Mouse (Mus musculus) testis, adult 2 months (tissue): Measurements from ENCODE around the gene Ankrd33b. TPM values are rescaled to one million over a fixed set of nuclear protein-coding genes. Genes with fewer than 3 reads are reported as not detected.

ENCODE experiments used
- H3K27ac ChIP-seq: fragments of 200-500 bp; 2 replicates; pipeline ENCODE4 v1.5.1; 2012; ENCODE audit warnings: low read depth, low read length; ENCODE audit not compliant: control insufficient read depth, insufficient read depth
- H3K27me3 ChIP-seq: fragments of 200-500 bp; 2 replicates; pipeline ENCODE4 v1.6.1; 2012; ENCODE audit warnings: mild to moderate bottlenecking, low read length, moderate library complexity; ENCODE audit not compliant: control insufficient read depth, insufficient read depth
- H3K36me3 ChIP-seq: fragments of 200-500 bp; 2 replicates; pipeline ENCODE4 v1.6.1; 2012; ENCODE audit warnings: mild to moderate bottlenecking, low read length; ENCODE audit not compliant: control insufficient read depth, insufficient read depth
- H3K4me1 ChIP-seq: fragments of 200-500 bp; 2 replicates; pipeline ENCODE4 v1.6.1; 2012; ENCODE audit warnings: low read length; ENCODE audit not compliant: control insufficient read depth, insufficient read depth
- H3K4me3 ChIP-seq: fragments of 200-500 bp; 2 replicates; pipeline ENCODE4 v1.5.1; 2012; ENCODE audit warnings: low read depth, mild to moderate bottlenecking, low read length, moderate library complexity, mixed read lengths; ENCODE audit not compliant: control insufficient read depth
- CTCF ChIP-seq: fragments of 200-500 bp; IDR thresholded peaks from 2 replicates; pipeline ENCODE4 v1.5.1; 2012; ENCODE audit warnings: low read depth, mild to moderate bottlenecking, inconsistent platforms, low read length, moderate library complexity; ENCODE audit not compliant: control insufficient read depth, insufficient read depth, insufficient replicate concordance
- POLR2A ChIP-seq: fragments of 200-500 bp; IDR thresholded peaks from 2 replicates; pipeline ENCODE4 v1.6.1; 2012; ENCODE audit warnings: low read depth, mild to moderate bottlenecking, inconsistent platforms, low read length, moderate library complexity; ENCODE audit not compliant: control insufficient read depth
- polyA plus RNA-seq: library from polyadenylated mRNA; depleted of rRNA; stranded (reverse); fragments of >200 nt; gene quantifications from 2 replicates; pipeline ENCODE4 v1.2.3, GENCODE M21; 2012

The Ankrd33b gene
- polyA plus RNA-seq, 1 experiment = 0.58 TPM

DNA sequence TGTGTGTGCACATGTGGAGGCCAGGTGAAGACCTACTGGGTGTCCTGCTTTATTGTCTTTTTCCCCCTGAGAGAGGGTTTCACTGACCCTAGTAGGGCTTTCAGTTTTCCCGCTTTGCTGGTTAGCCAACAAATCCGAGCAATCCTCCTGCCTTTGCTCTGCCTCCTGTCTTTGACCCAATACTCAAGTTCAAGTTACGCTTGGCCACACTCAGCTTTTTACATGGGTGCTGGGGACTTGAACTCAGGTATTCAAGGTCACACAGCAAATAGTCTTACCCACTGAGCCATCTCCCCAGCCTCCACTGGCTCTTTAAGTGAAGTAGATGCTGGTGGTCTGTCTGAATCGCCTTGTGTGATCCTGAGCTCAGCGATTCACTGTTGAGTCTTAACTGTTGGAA lies 39.4 kb upstream of the Ankrd33b start:
- no peak overlapping the region for H3K4me3 ChIP-seq
- no peaks in the 10 kb centered on the region for H3K27me3 ChIP-seq
- TF ChIP-seq POLR2A (no peak), CTCF (no peak)
- H3K4me1 ChIP-seq = no peaks in the 10 kb centered on the region
- H3K27ac ChIP-seq = no peak overlapping the region
- no peaks in the 10 kb centered on the region for H3K36me3 ChIP-seq

DNA sequence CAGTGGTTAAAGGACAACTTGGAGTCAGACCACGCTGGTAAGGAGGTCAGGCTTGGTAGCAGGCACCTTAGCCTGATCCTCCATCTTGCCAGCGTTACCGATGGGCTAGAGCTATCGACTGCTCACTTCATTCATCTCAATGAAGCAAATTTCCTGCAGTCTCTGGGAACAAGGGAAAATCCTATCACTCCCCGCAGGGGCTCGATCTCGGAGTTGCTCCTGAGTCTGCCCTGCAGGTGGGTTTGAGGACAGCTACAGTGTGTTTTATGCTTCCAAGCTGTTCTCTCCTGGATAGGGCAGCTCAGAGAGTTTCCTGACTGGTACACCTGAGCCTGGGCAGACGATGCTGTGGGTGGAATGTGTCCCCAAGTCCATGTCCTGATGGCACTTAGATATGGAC lies 36.8 kb upstream of the Ankrd33b start:
- Histone ChIP-seq H3K4me3 (no peak overlapping the region), H3K27me3 (no peaks in the 10 kb centered on the region), H3K27ac (no peak overlapping the region), H3K36me3 (no peaks in the 10 kb centered on the region), H3K4me1 (no peaks in the 10 kb centered on the region)
- TF ChIP-seq CTCF (no peak), POLR2A (no peak)

DNA sequence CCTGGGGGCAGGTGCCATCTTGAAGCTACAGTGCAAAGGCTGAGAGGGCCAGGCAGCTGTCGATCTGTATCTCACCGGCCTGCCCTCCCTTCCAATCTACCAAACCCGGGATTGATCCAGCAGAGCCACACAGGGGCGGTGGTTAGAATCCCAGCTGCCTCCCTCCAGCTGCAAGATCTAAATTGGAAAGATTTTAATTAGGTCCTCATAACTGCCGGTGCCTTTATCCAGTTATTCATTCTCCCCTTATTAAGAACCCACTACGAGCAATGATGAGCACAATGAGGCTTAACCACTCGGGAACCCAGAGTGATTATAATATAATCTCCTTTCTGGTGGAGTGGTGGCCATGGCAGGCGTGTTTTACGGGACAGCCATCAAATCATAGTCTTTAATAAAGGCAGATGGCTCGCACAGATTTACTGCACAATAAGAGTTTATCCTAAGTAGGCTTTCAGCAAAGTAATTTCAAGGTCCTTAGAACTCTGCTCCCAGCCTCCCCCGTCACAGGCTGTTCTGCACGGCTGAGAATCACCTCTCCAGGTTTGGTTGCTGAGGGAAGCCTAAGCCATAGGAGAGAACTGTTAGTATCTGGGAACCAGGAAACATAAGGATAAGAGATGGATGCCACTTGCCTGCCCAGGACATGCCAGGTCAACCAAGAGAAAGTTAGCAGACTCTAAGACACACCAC lies 34.8 kb upstream of the Ankrd33b start:
- no peak overlapping the region for H3K27ac ChIP-seq
- no peaks in the 10 kb centered on the region for H3K4me1 ChIP-seq
- TF ChIP-seq POLR2A = no peak
- no peak for TF ChIP-seq CTCF
- H3K27me3 ChIP-seq = no peaks in the 10 kb centered on the region
- no peaks in the 10 kb centered on the region for H3K36me3 ChIP-seq
- no peak overlapping the region for H3K4me3 ChIP-seq

DNA sequence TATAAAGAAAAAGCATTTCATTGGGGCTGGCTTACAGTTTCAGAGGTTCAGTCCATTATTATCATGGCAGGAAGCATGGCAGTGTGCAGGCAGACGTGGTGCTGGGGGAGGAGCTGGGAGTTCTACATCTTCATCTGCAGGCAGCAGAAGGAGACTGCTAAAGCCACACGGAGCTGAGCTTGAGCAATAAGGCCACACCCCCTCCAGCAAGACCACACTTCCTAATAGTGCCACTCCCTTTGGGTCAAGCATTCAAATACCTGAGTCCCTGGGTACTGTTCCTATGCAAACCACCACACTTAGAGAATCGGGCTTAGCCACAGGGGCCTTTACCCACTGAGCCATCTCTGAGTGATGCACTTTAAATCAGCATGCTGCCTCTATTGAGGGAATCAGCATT lies 33.4 kb upstream of the Ankrd33b start:
- H3K27ac ChIP-seq = no peak overlapping the region
- TF ChIP-seq CTCF = no peak
- TF ChIP-seq POLR2A = no peak
- H3K36me3 ChIP-seq = no peaks in the 10 kb centered on the region
- H3K4me3 ChIP-seq = no peak overlapping the region
- no peaks in the 10 kb centered on the region for H3K4me1 ChIP-seq
- no peaks in the 10 kb centered on the region for H3K27me3 ChIP-seq

DNA sequence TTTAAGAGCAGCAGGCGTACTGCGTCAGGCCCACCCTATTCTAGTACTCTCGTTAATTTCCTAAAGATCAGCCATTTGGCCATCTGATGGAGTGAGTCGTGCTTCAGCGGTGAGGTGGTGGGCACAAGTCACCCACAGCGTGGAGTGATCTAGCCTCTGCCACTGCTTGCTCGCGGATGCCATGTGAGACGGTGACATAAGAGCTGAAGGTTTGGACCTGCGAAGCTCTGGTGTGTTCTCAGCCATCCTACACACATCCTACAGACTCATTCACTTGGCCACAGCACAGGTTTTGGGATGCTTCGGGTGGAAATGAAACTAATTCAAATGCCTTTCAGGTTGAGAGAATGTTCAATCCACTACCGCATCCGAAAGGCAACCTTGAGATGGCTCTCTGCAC lies 31.2 kb upstream of the Ankrd33b start:
- no peaks in the 10 kb centered on the region for H3K4me1 ChIP-seq
- H3K36me3 ChIP-seq = no peaks in the 10 kb centered on the region
- no peak for TF ChIP-seq CTCF
- TF ChIP-seq POLR2A = no peak
- no peak overlapping the region for H3K27ac ChIP-seq
- no peaks in the 10 kb centered on the region for H3K27me3 ChIP-seq
- no peak overlapping the region for H3K4me3 ChIP-seq

DNA sequence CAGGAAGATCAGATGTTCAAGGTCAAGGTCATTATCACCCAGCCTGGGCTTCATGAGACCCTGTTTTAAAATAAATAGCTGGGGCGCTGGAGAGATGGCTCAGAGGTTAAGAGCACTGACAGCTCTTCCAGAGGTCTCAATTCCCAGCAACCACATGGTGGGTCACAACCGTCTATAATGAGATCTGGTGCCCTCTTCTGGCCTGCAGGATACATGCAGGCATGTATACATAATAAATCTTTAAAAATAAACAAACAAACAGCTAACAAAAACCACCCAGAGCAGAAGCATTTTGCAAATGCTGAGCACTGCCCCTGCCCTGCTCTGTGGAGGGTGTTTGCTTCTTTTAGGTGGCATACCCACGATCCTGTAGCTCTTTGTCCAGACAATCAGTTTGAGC lies 29.9 kb upstream of the Ankrd33b start:
- Histone ChIP-seq H3K36me3 (no peaks in the 10 kb centered on the region), H3K4me1 (no peaks in the 10 kb centered on the region), H3K27ac (no peak overlapping the region), H3K27me3 (no peaks in the 10 kb centered on the region), H3K4me3 (no peak overlapping the region)
- TF ChIP-seq CTCF = no peak
- TF ChIP-seq POLR2A = no peak

DNA sequence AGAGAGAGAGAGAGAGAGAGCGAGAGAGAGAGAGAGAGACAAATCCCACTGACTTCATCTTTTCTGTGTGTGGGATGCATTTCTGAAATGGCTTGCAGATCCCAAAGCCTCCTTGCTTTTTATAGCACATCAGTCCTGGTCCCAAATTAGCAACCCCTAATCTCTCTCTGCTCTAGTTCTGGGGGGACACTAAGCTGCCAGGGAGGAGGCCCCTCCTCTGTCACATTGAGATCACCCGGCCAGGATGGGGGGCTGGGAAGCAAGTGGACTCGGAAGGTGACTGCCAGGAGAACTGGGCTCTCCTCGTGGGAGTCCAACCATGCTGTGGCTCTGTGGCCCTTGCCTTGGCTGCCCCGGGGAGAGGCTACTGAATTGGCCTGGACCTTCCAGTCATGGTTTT lies 29.2 kb upstream of the Ankrd33b start:
- Histone ChIP-seq H3K4me3 (no peak overlapping the region), H3K4me1 (no peaks in the 10 kb centered on the region), H3K27me3 (no peaks in the 10 kb centered on the region), H3K36me3 (no peaks in the 10 kb centered on the region), H3K27ac (no peak overlapping the region)
- TF ChIP-seq CTCF (no peak), POLR2A (no peak)

DNA sequence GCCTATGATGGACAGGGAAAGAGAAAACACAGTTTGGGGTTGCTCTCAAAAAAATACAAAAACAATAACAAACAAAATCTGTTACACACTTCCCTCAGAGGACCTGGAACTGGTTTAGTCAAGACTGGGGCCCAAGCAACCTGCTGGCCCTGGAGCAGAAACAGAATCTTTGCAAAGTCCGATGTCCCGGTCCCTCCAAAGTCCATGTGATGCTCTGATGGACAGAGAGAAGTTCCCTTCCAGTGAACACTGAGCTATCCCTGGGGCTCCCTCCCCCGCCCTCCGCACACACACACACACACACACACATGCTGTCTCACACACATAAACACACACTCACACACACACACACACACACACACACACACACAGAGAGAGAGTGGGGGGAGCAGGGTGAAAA lies 28.5 kb upstream of the Ankrd33b start:
- H3K36me3 ChIP-seq = no peaks in the 10 kb centered on the region

More for the DNA sequence above, 28.5 kb upstream of the Ankrd33b start:
- no peaks in the 10 kb centered on the region for H3K4me1 ChIP-seq
- TF ChIP-seq CTCF = no peak
- no peak for TF ChIP-seq POLR2A
- H3K27ac ChIP-seq = no peak overlapping the region
- H3K4me3 ChIP-seq = no peak overlapping the region
- no peaks in the 10 kb centered on the region for H3K27me3 ChIP-seq
